Comparison of ENCODE assay signal across 35 mouse cellular contexts in genomic region chr19:42816261-42816660, GRCm38 (mm10).
"Had no signal": no experiment of that assay in that cellular context is flagged by ENCODE, and none has a peak within 500 bp of the region (broad histone marks: within the 10 kb centered on the region; RNA-seq: fewer than 3 reads in every experiment).

No protein-coding gene starts in this region.

- H3K9ac ChIP-seq: heart, embryonic 12.5 days; heart, embryonic 13.5 days; heart, embryonic 15.5 days; hindbrain, embryonic 12.5 days; hindbrain, embryonic 13.5 days; hindbrain, embryonic 14.5 days; hindbrain, embryonic 15.5 days; intestine, embryonic 15.5 days; kidney, embryonic 15.5 days had no signal

- H3K36me3 ChIP-seq: heart, embryonic 10.5 days; heart, embryonic 12.5 days; heart, embryonic 13.5 days; heart, embryonic 15.5 days; hindbrain, embryonic 10.5 days; hindbrain, embryonic 12.5 days; hindbrain, embryonic 13.5 days; hindbrain, embryonic 15.5 days; intestine, embryonic 15.5 days; kidney, embryonic 15.5 days had no signal

- H3K27me3 ChIP-seq: heart, embryonic 12.5 days; heart, embryonic 13.5 days; heart, embryonic 15.5 days; hindbrain, embryonic 12.5 days; hindbrain, embryonic 13.5 days; hindbrain, embryonic 15.5 days; intestine, embryonic 15.5 days; kidney, embryonic 15.5 days had no signal

- H3K27ac ChIP-seq: heart, embryonic 10.5 days; heart, embryonic 13.5 days; heart, embryonic 15.5 days; hindbrain, embryonic 10.5 days; hindbrain, embryonic 12.5 days; hindbrain, embryonic 13.5 days; hindbrain, embryonic 14.5 days; hindbrain, embryonic 15.5 days; hindbrain, postnatal 0 days; intestine, embryonic 15.5 days; kidney, embryonic 15.5 days; kidney, postnatal 0 days; layer of hippocampus, adult 2 months had no signal

- H3K4me2 ChIP-seq: heart, embryonic 11.5 days; heart, embryonic 12.5 days; heart, embryonic 13.5 days; heart, embryonic 15.5 days; hindbrain, embryonic 12.5 days; hindbrain, embryonic 13.5 days; hindbrain, embryonic 14.5 days; hindbrain, embryonic 15.5 days; intestine, embryonic 15.5 days; kidney, embryonic 15.5 days had no signal

- DNase-seq: heart, postnatal 10 days; heart, postnatal 14 days; heart, postnatal 36 days; heart, postnatal 4 days; kidney, adult 11 months; kidney, adult 18-20 months; kidney, adult 2 months; kidney, adult 8-10 months; kidney, adult 9 months; kidney, postnatal 10 days; kidney, postnatal 14 days; kidney, postnatal 25 days; kidney, postnatal 36 days; kidney, postnatal 4 days; layer of hippocampus, adult 9-11 months; layer of hippocampus, postnatal 36 days had no signal

- H3K9me3 ChIP-seq: heart, embryonic 10.5 days; heart, embryonic 12.5 days; heart, embryonic 13.5 days; heart, embryonic 15.5 days; hindbrain, embryonic 10.5 days; hindbrain, embryonic 12.5 days; hindbrain, embryonic 13.5 days; hindbrain, embryonic 15.5 days; intestine, embryonic 15.5 days; kidney, embryonic 15.5 days had no signal

- ATAC-seq: hindbrain, embryonic 16.5 days; hindbrain, postnatal 0 days; inflammation-experienced regulatory T-cells, adult 6 months; intestine, embryonic 15.5 days; intestine, embryonic 16.5 days; intestine, postnatal 0 days had no signal

- H3K4me3 ChIP-seq: heart, embryonic 10.5 days; heart, embryonic 12.5 days; heart, embryonic 13.5 days; heart, embryonic 15.5 days; hindbrain, embryonic 10.5 days; hindbrain, embryonic 12.5 days; hindbrain, embryonic 13.5 days; hindbrain, embryonic 15.5 days; intestine, embryonic 15.5 days; kidney, embryonic 15.5 days; layer of hippocampus, adult 2 months had no signal

- H3K4me1 ChIP-seq: heart, embryonic 13.5 days; heart, embryonic 15.5 days; hindbrain, embryonic 10.5 days; hindbrain, embryonic 12.5 days; hindbrain, embryonic 13.5 days; hindbrain, embryonic 15.5 days; intestine, embryonic 15.5 days had no signal
